Mouse (Mus musculus): Measurements from ENCODE around the gene Egf. TPM values are rescaled to one million over a fixed set of nuclear protein-coding genes. Genes with fewer than 3 reads are reported as not detected.

The Egf gene
- polyA plus RNA-seq, 1 experiment from 2014 or later: 1.5 TPM

- no peaks in the 10 kb centered on the region for H3K4me1 ChIP-seq (replicated peaks)
- H3K9me3 ChIP-seq: no peaks in the 10 kb centered on the region
- H3K27ac ChIP-seq: no peak overlapping the region
- no peak for ATAC-seq
- no peaks in the 10 kb centered on the region for H3K27me3 ChIP-seq (replicated peaks)
- H3K4me2 ChIP-seq (replicated peaks): no peak overlapping the region
- H3K36me3 ChIP-seq: no peaks in the 10 kb centered on the region
- WGBS: 85% methylated on average over 8 of the region's 8 CpGs
- no peak overlapping the region for H3K4me3 ChIP-seq (replicated peaks)
- H3K9ac ChIP-seq: no peak overlapping the region
Observed at GRCm38 (mm10) chr3:129698882-129699281, 56.2 kb downstream of the Egf start.

- Histone ChIP-seq H3K27ac (no peak overlapping the region), H3K9ac (no peak overlapping the region), H3K4me3 (replicated peaks) (no peak overlapping the region), H3K36me3 (no peaks in the 10 kb centered on the region), H3K9me3 (no peaks in the 10 kb centered on the region), H3K27me3 (replicated peaks) (no peaks in the 10 kb centered on the region), H3K4me2 (replicated peaks) (no peak overlapping the region), H3K4me1 (replicated peaks) (no peaks in the 10 kb centered on the region)
- WGBS: 81% methylated on average over 6 of the region's 6 CpGs
- no peak for ATAC-seq
Observed at GRCm38 (mm10) chr3:129698365-129698764, 56.8 kb downstream of the Egf start.

GRCm38 (mm10) chr3:129697691-129698090, 57.4 kb downstream of the Egf start:
- no peaks in the 10 kb centered on the region for H3K27me3 ChIP-seq (replicated peaks)
- H3K9ac ChIP-seq: no peak overlapping the region
- 80% methylated on average over 10 of the region's 10 CpGs for WGBS
- H3K4me2 ChIP-seq (replicated peaks): no peak overlapping the region
- H3K27ac ChIP-seq: no peak overlapping the region
- no peaks in the 10 kb centered on the region for H3K4me1 ChIP-seq (replicated peaks)
- H3K9me3 ChIP-seq: no peaks in the 10 kb centered on the region
- H3K4me3 ChIP-seq (replicated peaks): no peak overlapping the region
- ATAC-seq: no peak
- no peaks in the 10 kb centered on the region for H3K36me3 ChIP-seq

- Histone ChIP-seq H3K9me3 (no peaks in the 10 kb centered on the region), H3K27ac (no peak overlapping the region), H3K4me2 (replicated peaks) (no peak overlapping the region), H3K4me1 (replicated peaks) (no peaks in the 10 kb centered on the region), H3K36me3 (no peaks in the 10 kb centered on the region), H3K27me3 (replicated peaks) (no peaks in the 10 kb centered on the region), H3K4me3 (replicated peaks) (no peak overlapping the region), H3K9ac (no peak overlapping the region)
- 80% methylated on average over 8 of the region's 8 CpGs for WGBS
- ATAC-seq: no peak
Observed at GRCm38 (mm10) chr3:129695943-129696342, 59.2 kb downstream of the Egf start.

- H3K36me3 ChIP-seq: no peaks in the 10 kb centered on the region
- H3K4me1 ChIP-seq (replicated peaks): no peaks in the 10 kb centered on the region
- no peak overlapping the region for H3K4me3 ChIP-seq (replicated peaks)
- no peak for ATAC-seq
- WGBS: 81% methylated on average over 4 of the region's 4 CpGs
- H3K27ac ChIP-seq: no peak overlapping the region
- no peak overlapping the region for H3K4me2 ChIP-seq (replicated peaks)
- H3K27me3 ChIP-seq (replicated peaks): no peaks in the 10 kb centered on the region
- H3K9me3 ChIP-seq: no peaks in the 10 kb centered on the region
- H3K9ac ChIP-seq: no peak overlapping the region
Observed at GRCm38 (mm10) chr3:129693581-129693980, 61.5 kb downstream of the Egf start.

- no peak overlapping the region for H3K27ac ChIP-seq
- no peaks in the 10 kb centered on the region for H3K36me3 ChIP-seq
- 62% methylated on average over 16 of the region's 16 CpGs for WGBS
- H3K27me3 ChIP-seq (replicated peaks): no peaks in the 10 kb centered on the region
- no peak overlapping the region for H3K9ac ChIP-seq
- H3K4me2 ChIP-seq (replicated peaks): no peak overlapping the region
- H3K4me1 ChIP-seq (replicated peaks): no peaks in the 10 kb centered on the region
- H3K9me3 ChIP-seq: no peaks in the 10 kb centered on the region
- no peak for ATAC-seq
- H3K4me3 ChIP-seq (replicated peaks): no peak overlapping the region
Observed at GRCm38 (mm10) chr3:129692816-129693215, 62.3 kb downstream of the Egf start.

- WGBS: 70% methylated on average over 5 of the region's 5 CpGs
- H3K4me2 ChIP-seq (replicated peaks): no peak overlapping the region
- H3K36me3 ChIP-seq: no peaks in the 10 kb centered on the region
- no peak for ATAC-seq
- no peak overlapping the region for H3K4me3 ChIP-seq (replicated peaks)
- no peaks in the 10 kb centered on the region for H3K4me1 ChIP-seq (replicated peaks)
- no peaks in the 10 kb centered on the region for H3K27me3 ChIP-seq (replicated peaks)
- H3K9ac ChIP-seq: no peak overlapping the region
- no peak overlapping the region for H3K27ac ChIP-seq
- no peaks in the 10 kb centered on the region for H3K9me3 ChIP-seq
Observed at GRCm38 (mm10) chr3:129687429-129687828, 67.7 kb downstream of the Egf start.

- peak; percentile 61; the same call in 1 of the 2 replicates for ATAC-seq
- H3K9ac ChIP-seq: no peak overlapping the region
- no peaks in the 10 kb centered on the region for H3K9me3 ChIP-seq
- no peak overlapping the region for H3K27ac ChIP-seq
- H3K4me3 ChIP-seq (replicated peaks): no peak overlapping the region
- H3K36me3 ChIP-seq: no peaks in the 10 kb centered on the region
- no peaks in the 10 kb centered on the region for H3K27me3 ChIP-seq (replicated peaks)
- no peaks in the 10 kb centered on the region for H3K4me1 ChIP-seq (replicated peaks)
- H3K4me2 ChIP-seq (replicated peaks): no peak overlapping the region
- WGBS: 59% methylated on average over 8 of the region's 8 CpGs
Observed at GRCm38 (mm10) chr3:129686698-129687333, 68.3 kb downstream of the Egf start.

- H3K4me3 ChIP-seq (replicated peaks): no peak overlapping the region
- H3K27ac ChIP-seq: no peak overlapping the region
- H3K27me3 ChIP-seq (replicated peaks): no peaks in the 10 kb centered on the region
- no peak for ATAC-seq
- no peak overlapping the region for H3K4me2 ChIP-seq (replicated peaks)
- no peaks in the 10 kb centered on the region for H3K36me3 ChIP-seq
- WGBS: 78% methylated on average over 12 of the region's 12 CpGs
- H3K9ac ChIP-seq: no peak overlapping the region
- no peaks in the 10 kb centered on the region for H3K4me1 ChIP-seq (replicated peaks)
- no peaks in the 10 kb centered on the region for H3K9me3 ChIP-seq
Observed at GRCm38 (mm10) chr3:129686196-129686595, 68.9 kb downstream of the Egf start.

- H3K9me3 ChIP-seq: no peaks in the 10 kb centered on the region
- no peaks in the 10 kb centered on the region for H3K4me1 ChIP-seq (replicated peaks)
- H3K36me3 ChIP-seq: no peaks in the 10 kb centered on the region
- H3K27ac ChIP-seq: no peak overlapping the region
- H3K4me3 ChIP-seq (replicated peaks): no peak overlapping the region
- ATAC-seq: no peak
- no peaks in the 10 kb centered on the region for H3K27me3 ChIP-seq (replicated peaks)
- no peak overlapping the region for H3K4me2 ChIP-seq (replicated peaks)
- 90% methylated on average over 10 of the region's 10 CpGs for WGBS
- H3K9ac ChIP-seq: no peak overlapping the region
Observed at GRCm38 (mm10) chr3:129683060-129683679, 71.9 kb downstream of the Egf start.

GRCm38 (mm10) chr3:129682389-129682788, 72.7 kb downstream of the Egf start:
- no peak overlapping the region for H3K4me3 ChIP-seq (replicated peaks)
- WGBS: 67% methylated on average over 10 of the region's 10 CpGs
- H3K36me3 ChIP-seq: no peaks in the 10 kb centered on the region
- ATAC-seq: no peak
- no peaks in the 10 kb centered on the region for H3K4me1 ChIP-seq (replicated peaks)
- H3K9me3 ChIP-seq: no peaks in the 10 kb centered on the region
- no peak overlapping the region for H3K27ac ChIP-seq
- no peak overlapping the region for H3K4me2 ChIP-seq (replicated peaks)
- H3K27me3 ChIP-seq (replicated peaks): no peaks in the 10 kb centered on the region
- no peak overlapping the region for H3K9ac ChIP-seq

- WGBS: 53% methylated on average over 4 of the region's 4 CpGs
- Histone ChIP-seq H3K4me3 (replicated peaks) (no peak overlapping the region), H3K9me3 (no peaks in the 10 kb centered on the region), H3K4me2 (replicated peaks) (no peak overlapping the region), H3K4me1 (replicated peaks) (no peaks in the 10 kb centered on the region), H3K27ac (no peak overlapping the region), H3K27me3 (replicated peaks) (no peaks in the 10 kb centered on the region), H3K36me3 (no peaks in the 10 kb centered on the region), H3K9ac (no peak overlapping the region)
- no peak for ATAC-seq
Observed at GRCm38 (mm10) chr3:129681841-129682240, 73.3 kb downstream of the Egf start.

- no peaks in the 10 kb centered on the region for H3K9me3 ChIP-seq
- no peak for ATAC-seq
- no peak overlapping the region for H3K9ac ChIP-seq
- 68% methylated on average over 5 of the region's 5 CpGs for WGBS
- no peaks in the 10 kb centered on the region for H3K27me3 ChIP-seq (replicated peaks)
- H3K4me1 ChIP-seq (replicated peaks): no peaks in the 10 kb centered on the region
- no peak overlapping the region for H3K4me3 ChIP-seq (replicated peaks)
- no peaks in the 10 kb centered on the region for H3K36me3 ChIP-seq
- no peak overlapping the region for H3K27ac ChIP-seq
- no peak overlapping the region for H3K4me2 ChIP-seq (replicated peaks)
Observed at GRCm38 (mm10) chr3:129680258-129680657, 74.9 kb downstream of the Egf start.
